Mouse (Mus musculus) adipocyte (in vitro differentiated cells): ENCODE measurements around the gene Pex14.
"Not testable (repeated sequence)": the region's sequence is repeated elsewhere in the genome, so short reads cannot be mapped to it uniquely, and the experiment has no call there.

Experiments
- DNase-seq: peaks from one replicate; pipeline ENCODE4 v3.0.0-alpha.2; 2016; ENCODE audit warnings: low spot score

Pex14 gene

DNA sequence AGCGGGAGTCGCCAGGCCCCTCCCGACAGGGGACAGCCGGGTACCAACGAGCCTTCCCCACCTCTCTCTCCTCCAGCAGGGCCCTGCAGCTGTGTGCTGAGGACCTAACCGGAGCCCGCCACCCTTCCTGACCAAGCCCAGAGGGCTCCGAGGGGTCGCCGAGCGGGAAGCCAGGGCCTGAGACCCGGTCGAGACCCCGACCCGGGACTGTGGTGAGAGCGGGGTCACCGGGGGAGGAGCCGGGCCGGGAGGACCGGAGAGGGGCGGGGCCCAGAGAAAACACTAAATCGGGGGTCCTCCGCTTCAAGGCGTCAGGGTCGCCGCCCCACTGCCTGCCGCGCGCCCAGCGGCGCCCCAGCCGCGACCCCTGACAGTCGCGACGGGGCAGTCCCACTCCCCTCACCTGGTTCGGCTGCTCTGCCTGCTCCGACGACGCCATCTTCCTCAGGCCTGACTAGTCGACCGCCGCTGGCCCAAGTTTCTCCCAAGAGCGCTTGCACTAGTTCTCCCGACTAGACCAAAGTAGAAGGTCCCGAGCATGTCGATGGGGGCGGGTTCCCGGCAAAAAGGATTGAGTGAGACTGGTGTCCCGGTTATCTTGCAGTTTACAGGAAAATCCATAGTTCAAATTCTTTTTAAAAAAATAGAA lies at the start of gene Pex14:
Gene Pex14 (minus strand): TSS at position 508 of the 649 bp plus-strand sequence.
- peak; percentile 90 for DNase-seq

DNA sequence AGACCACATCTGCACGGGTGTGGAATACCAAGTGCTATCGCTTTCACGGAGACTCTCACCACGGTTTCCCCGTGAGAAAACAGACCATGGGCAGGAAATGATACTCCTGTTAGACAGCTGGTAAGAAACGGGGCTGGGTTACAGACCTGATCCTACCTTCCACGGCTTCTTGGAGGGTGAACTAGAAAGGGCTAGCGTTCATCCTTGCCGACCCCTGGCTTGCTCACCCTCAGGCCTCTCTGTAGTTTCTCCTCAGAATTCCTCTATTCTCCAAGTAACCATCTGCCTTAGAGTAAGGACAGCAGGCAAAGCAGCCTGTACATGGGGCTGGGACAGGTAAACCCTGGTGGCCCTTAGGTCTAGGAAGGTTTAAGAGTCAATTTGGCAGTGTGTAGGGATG lies 49.5 kb upstream of the Pex14 start:
- no peak for DNase-seq

DNA sequence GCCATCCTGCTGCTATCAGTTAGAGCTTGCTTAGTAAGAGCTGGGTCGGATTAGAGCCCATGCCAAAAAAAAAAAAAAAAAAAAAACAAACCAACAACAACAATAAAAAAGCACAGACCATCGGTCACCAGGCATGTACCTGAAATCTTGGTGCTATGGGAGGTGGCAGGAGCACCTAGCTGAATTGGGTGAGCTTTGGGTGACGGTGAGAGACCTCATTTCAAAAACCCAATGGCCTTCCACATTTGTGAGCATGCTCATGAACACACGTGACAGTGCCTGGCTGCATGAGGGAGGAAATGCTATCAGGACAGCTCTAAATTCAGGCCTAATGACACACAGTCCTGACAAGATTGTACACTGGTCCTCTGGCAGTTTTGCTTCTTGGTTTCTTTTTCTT lies 48.4 kb upstream of the Pex14 start:
- no peak for DNase-seq

DNA sequence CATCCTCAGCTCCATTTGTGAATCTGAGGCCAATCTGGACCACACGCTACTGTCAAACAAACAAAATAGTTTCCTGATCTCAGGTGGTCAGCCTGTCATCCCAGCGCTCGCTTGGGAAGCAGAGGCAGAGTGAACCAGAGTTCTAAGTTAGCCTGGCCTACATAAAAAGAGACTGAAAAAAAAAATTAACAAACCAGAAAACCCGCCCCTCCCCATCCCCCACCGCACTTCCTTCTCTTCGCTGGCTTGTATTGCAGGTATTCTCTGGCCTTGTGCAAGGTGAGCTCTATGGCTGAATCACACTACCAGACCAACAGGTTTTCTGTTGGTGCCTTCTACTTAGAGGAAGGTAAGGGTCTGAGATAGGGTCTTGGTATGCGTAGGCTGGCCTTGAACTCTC lies 47.9 kb upstream of the Pex14 start:
- DNase-seq = no peak

GRCm38 (mm10) chr4:149145151-149145550 lies 45.5 kb upstream of the Pex14 start:
- DNase-seq = no peak

GRCm38 (mm10) chr4:149144459-149144858 lies 44.8 kb upstream of the Pex14 start:
- DNase-seq = peak; percentile 87

DNA sequence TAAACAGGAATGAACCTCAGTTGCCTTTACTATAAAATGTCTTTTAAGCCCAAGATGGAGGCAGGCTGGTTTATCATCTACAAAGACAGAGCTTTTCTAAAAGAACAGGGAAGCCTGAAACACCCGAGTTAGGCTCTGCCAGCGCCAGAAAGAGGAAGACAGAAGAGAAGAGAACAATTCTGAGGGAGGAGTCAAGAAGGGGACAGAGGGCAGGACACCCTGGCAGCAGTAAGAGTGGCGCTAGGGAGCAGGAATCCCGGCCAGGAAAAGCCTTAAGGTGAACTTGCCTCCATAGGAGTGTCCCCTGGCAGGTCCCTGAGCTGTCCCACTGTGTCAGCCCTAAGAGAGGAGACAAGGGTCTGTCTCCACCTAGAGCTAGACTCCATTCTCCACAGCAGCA lies 43.9 kb upstream of the Pex14 start:
- no peak for DNase-seq

GRCm38 (mm10) chr4:149138515-149138914 lies 38.8 kb upstream of the Pex14 start:
- DNase-seq = no peak

- peak; percentile 81 for DNase-seq
These were observed 37.5 kb upstream of the Pex14 start, which contains the start of gene Cenps for GRCm38 (mm10) chr4:149136982-149137770. Gene Cenps (minus strand): TSS chr4:149137629.

GRCm38 (mm10) chr4:149136116-149136850 lies 36.6 kb upstream of the Pex14 start:
- DNase-seq = no peak

- no peak for DNase-seq
These were observed 33.7 kb upstream of the Pex14 start for GRCm38 (mm10) chr4:149133395-149133794.

GRCm38 (mm10) chr4:149131789-149132565 lies 32.3 kb upstream of the Pex14 start:
- no peak for DNase-seq

DNA sequence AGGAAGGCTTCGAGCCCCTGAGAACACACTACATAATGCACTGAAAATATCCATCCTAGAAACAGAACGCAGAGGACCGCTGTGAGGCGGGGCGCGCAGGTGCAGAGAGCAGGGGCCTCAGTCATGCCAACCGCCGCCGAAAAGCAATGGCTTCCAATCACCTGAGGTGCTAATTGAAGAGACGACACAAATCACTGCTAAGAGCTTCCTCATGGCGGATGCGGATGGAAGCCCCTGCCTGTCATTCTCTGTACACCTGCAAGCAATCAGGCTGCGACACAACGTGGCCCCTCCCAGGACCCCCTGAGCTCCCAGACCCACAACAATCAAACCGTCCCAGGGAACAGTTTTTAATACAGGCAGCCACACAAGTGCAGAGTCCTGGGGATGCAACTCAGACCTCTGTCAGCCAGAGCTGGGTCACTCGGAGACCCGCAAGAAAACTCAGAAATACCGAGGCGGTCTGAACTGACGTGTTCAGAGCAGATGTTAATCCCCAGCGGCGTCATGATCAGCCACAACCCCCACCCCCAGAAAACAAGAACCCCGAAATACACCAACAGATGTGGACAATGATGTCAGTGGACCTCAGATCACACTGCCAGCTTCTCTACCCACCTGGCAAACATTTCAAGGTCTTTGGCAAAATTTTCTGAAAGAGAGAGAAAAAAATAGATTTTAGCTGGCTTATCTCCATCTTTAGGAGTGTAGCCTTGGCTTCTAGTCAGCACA lies 31.5 kb upstream of the Pex14 start:
- DNase-seq = no peak

GRCm38 (mm10) chr4:149128467-149128866 lies 28.8 kb upstream of the Pex14 start:
- DNase-seq = no peak

DNA sequence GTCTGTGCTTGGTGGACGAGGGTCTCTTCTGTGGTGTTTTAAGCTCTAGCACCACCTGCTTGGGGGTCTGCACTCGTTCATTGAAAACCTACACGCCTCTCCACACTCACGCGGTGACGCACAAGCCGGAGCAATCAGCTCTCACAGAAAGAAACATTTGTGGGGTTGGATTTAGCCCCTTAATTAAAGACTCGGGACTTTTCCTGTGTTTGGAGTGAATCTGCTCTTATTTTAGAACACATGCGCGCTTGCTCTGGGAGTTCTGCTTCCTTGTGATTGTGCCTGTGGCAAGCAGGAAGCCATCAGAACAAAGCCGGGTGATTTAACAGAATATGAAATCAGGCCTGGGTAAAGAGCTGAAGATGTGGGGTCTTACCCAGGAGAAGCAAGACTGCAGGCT lies 27.0 kb upstream of the Pex14 start, which contains the start of gene Cort:
Gene Cort (minus strand): TSS at position 101 of the 400 bp plus-strand sequence.
- DNase-seq = no peak

DNA sequence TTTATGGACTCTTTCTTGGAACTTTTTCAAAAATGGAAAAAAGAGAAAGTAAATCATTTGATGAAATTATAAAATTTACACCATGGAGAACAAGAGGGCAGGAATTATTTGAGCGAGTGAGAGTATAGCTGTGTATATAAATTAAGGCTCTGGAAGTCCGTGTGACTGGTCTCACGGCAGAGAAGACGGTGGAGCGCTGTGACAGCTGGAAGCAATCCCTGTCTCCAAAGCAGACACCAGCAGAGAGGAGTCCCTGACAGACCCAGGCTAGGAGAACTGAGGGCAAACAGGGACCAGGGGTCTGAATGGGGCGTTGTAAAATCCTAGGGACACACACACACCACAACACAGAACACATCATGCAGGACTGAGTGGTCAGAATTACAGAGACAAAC lies 26.4 kb upstream of the Pex14 start:
- no peak for DNase-seq

DNA sequence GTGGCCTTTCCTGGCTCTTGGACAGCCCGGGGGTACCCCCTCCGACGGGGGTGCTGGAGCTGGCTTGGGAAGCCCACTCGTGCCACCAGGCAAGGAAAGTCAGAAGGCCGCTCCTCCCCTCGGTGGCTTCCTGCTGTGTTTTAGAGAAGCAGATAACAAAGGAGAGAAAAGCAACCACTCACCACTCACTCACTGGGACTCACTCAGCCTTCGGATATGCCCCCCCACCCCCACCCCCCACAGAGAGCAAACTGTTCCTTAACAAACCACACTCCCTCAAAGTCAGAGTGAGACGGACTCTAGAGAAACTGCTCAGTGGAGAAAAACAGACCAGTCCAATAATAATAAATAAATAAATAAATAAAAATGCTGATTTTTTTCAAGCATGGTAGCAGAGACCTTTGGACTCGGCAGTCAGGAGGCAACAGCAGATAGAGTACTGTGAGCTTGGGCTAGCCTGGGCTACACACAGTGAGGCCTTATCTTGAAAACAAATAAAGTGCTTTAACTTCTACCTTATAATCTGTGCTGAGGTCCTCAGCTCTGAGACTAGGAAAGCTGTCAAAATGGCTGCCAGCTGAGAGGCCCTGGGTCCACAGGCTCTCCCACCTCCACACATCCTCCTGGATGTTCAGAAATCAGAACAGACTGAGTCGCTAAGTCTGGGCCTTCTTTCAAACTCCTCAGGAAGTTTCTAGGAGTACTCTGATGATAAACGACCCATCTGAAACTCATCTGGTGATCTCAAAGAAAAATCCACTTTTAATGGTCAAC lies 25.9 kb upstream of the Pex14 start:
- DNase-seq = no peak

DNA sequence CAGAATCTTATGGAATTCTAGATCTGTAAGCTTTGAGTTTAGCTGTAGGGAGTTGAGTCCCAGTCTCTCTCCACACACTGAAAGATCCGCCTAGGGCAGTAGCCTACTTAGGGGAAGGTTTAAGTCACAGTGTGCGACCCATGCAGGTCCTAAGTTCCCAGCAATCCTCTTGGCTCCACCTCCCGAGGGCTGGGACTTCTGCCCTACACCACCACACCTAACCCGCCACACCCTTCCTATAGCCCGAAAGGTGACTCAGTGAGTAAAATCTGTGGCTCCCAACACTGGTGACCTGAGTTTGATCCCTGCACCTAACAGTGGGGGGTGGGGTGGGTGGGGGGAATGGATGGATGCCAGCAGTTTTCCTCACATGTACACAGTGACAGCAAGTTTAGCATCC lies 23.8 kb upstream of the Pex14 start:
- DNase-seq = no peak

DNA sequence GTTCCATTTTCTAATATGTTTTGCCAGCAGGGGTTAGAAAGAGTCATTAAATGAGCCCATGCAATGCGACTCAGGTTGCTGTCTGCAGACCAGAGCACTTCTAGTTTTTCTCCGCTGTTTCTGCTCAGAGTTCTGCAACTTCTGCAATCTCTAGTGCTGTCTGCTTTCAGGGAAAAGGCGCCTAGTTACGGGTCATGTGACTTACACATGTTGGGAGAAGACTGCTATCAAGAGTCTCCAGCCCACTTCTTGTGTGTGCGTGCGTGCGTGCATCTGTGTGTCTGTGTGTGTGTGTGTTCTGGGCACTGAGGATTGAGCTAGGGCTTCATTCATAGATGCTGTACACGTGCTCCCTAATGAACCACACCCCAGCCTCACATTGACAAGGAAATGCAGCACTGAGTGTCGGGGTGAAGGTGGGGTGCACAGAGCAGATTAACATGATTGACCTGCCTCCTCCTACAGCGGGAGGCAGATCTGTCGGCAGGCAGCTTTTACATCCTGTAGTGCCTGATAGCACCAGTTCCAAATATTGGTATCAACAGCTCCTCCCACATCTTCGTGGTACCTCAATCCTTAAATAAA lies 20.4 kb upstream of the Pex14 start:
- DNase-seq = not testable (repeated sequence)
